20 mouse cellular contexts compared by ENCODE assay signal in the genomic region with DNA sequence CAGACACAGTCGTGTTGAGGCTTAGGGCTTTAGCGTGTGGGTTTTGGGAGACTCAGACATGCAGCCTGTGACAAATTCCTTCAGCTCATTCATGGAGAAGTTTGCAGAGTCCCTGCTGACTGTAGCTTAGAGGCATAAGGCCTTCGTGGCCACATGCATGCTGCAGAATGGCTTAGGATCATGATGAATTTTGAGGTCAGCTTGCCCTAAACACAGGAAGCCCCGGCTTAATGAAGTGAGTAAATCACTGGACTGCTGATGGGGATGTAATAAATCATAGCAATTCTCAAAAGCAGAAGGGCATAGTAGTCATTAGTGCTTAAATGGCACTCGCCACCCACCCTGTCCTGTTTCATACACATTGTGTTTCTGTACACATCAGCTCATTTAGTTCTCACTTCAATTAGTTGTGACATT. TPM values are rescaled to one million over a fixed set of nuclear protein-coding genes. Genes with fewer than 3 reads are reported as not detected.
DNase-seq lines count a peak whose midpoint lies in the region; ATAC-seq and TF ChIP-seq lines count a peak whose summit lies in the region.
"Had no signal": no experiment of that assay in that cellular context is flagged by ENCODE, and none has a peak within 500 bp of the region (broad histone marks: within the 10 kb centered on the region; RNA-seq: fewer than 3 reads in every experiment).

No protein-coding gene starts in this region.

- CTCF ChIA-PET in Patski (lab: Charles Lee): interaction anchor here (0.9 to 1.9 kb wide), 5 partner anchors 9 to 35 kb away, joined by 3 to 6 read pairs (median 3); no protein-coding TSS in a partner anchor

- H3K4me1 ChIP-seq in kidney, adult 2 months (ENCODE audit: control insufficient read depth, insufficient read depth, low read length): peaks cover 34% of the 10 kb centered on the region
- no peaks in the 10 kb centered on the region for H3K4me1 ChIP-seq in forebrain, embryonic 12.5 days
- H3K4me1 ChIP-seq: midbrain, embryonic 12.5 days; neural tube, embryonic 12.5 days had no signal

- H3K36me3 ChIP-seq in kidney, adult 2 months (ENCODE audit: control insufficient read depth, insufficient read depth, low read length): no peaks in the 10 kb centered on the region; the same call in 1 of the 2 replicates
- no peaks in the 10 kb centered on the region for H3K36me3 ChIP-seq in forebrain, embryonic 12.5 days (replicated peaks)
- H3K36me3 ChIP-seq: liver, embryonic 12.5 days; midbrain, embryonic 12.5 days; neural tube, embryonic 12.5 days had no signal

- TF ChIP-seq CTCF in kidney, adult 2 months (conservative IDR thresholded peaks at IDR 0.05; ENCODE audit: insufficient read depth, insufficient read length, low read depth, low read length): no peak
- no peak for TF ChIP-seq CTCF in Patski (IDR thresholded peaks at IDR 0.05)

- no peaks in the 10 kb centered on the region for H3K27me3 ChIP-seq in kidney, adult 2 months (replicated peaks; ENCODE audit: control insufficient read depth, insufficient read depth, low read length)
- no peaks in the 10 kb centered on the region for H3K27me3 ChIP-seq in Patski
- no peaks in the 10 kb centered on the region for H3K27me3 ChIP-seq in forebrain, embryonic 12.5 days
- H3K27me3 ChIP-seq: liver, embryonic 12.5 days; midbrain, embryonic 12.5 days; neural tube, embryonic 12.5 days had no signal

- DNase-seq in kidney, adult 2 months: no peak
- no peak for DNase-seq in kidney, postnatal 36 days
- no peak for DNase-seq in Patski (ENCODE audit: low read depth, low spot score)
- DNase-seq in forelimb bud, embryonic 11.5 days (ENCODE audit: low read depth, low spot score): peak; percentile 72
- peak; percentile 38 for DNase-seq in kidney, postnatal 10 days
- no peak for DNase-seq in thymus, postnatal 4 days
- DNase-seq in spleen, postnatal 36 days (ENCODE audit: low spot score in 2 of 2): no peak
- DNase-seq: adrenal gland, postnatal 14 days; cerebellum, postnatal 14 days; forebrain, postnatal 0 days; gastrocnemius, postnatal 25 days; heart, postnatal 36 days; right cerebral cortex, adult 18-20 months; thymus, adult 18-20 months had no signal

- WGBS in kidney, adult 2 months: 26% methylated on average over 5 of the region's 5 CpGs
- WGBS in forebrain, embryonic 12.5 days: 79% methylated on average over 5 of the region's 5 CpGs

- in situ Hi-C loops in Patski (cut with MboI; ENCODE audit: low pct_unique_long_range_greater_than_20kb): no loop called here

- no peak for TF ChIP-seq POLR2A in kidney, adult 2 months (IDR thresholded peaks at IDR 0.05; ENCODE audit: low read depth, low read length)

- POLR2A ChIA-PET in Patski (lab: Charles Lee): no interaction called here

- H3K27ac ChIP-seq in kidney, adult 2 months (ENCODE audit: insufficient read depth, low read depth, low read length): peak overlapping the region; percentile 53; the same call in 1 of the 2 replicates
- no peak overlapping the region for H3K27ac ChIP-seq in forebrain, embryonic 12.5 days
- H3K27ac ChIP-seq: layer of hippocampus, adult 2 months; liver, embryonic 12.5 days; midbrain, embryonic 12.5 days; neural tube, embryonic 12.5 days had no signal

- H3K9ac ChIP-seq in forebrain, embryonic 12.5 days: no peak overlapping the region
- H3K9ac ChIP-seq: forebrain, postnatal 0 days; liver, embryonic 12.5 days; midbrain, embryonic 12.5 days; neural tube, embryonic 12.5 days had no signal

- H3K4me2 ChIP-seq in forebrain, embryonic 12.5 days: no peak overlapping the region
- H3K4me2 ChIP-seq: heart, embryonic 11.5 days; liver, embryonic 12.5 days; midbrain, embryonic 12.5 days; neural tube, embryonic 12.5 days had no signal

- ATAC-seq in Patski: peak; percentile 70
- no peak for ATAC-seq in forebrain, embryonic 12.5 days (ENCODE audit: low FRiP score)
- ATAC-seq: forebrain, postnatal 0 days; liver, embryonic 12.5 days had no signal

- no peaks in the 10 kb centered on the region for H3K9me3 ChIP-seq in forebrain, embryonic 12.5 days
- H3K9me3 ChIP-seq: liver, embryonic 12.5 days; midbrain, embryonic 12.5 days; neural tube, embryonic 12.5 days had no signal

- no peak overlapping the region for H3K4me3 ChIP-seq in kidney, adult 2 months (ENCODE audit: insufficient read depth, low read depth, low read length)
- no peak overlapping the region for H3K4me3 ChIP-seq in forebrain, embryonic 12.5 days (replicated peaks)
- H3K4me3 ChIP-seq: layer of hippocampus, adult 2 months; liver, embryonic 12.5 days; midbrain, embryonic 12.5 days; neural tube, embryonic 12.5 days had no signal

RNA-seq across cellular contexts. Expression of a gene that starts 32.8 kb away (rescaled TPM):
- polyA plus RNA-seq in kidney, adult 2 months (2012; rRNA removed): 59.6 and 61.4 TPM in 2 replicates
- polyA plus RNA-seq in Patski (2021): 0.19 TPM
- 1.0 and 1.3 TPM in 2 replicates for polyA plus RNA-seq in forebrain, embryonic 12.5 days (2016; fragmentation: Nextera tagmentation; extraction: Ambion mirVana)

Comparison
In these comparisons a context has a peak if more than half of its experiments do, and no peak if none do; other contexts are left out.
1. DNase-seq: peak in forelimb bud, embryonic 11.5 days (single experiment) and kidney, postnatal 10 days (single experiment); none in kidney, adult 2 months (single experiment), kidney, postnatal 36 days (0 of 2), Patski (single experiment), thymus, postnatal 4 days (single experiment) and spleen, postnatal 36 days (0 of 2).
2. RNA of a gene that starts 32.8 kb away (polyA plus RNA-seq): 59.6 to 61.4 TPM in kidney, adult 2 months; 1.0 to 1.3 TPM in forebrain, embryonic 12.5 days and 0.19 TPM in Patski (single experiment); every median in the first group is over 10 times any median in the second.